28 mouse cellular contexts compared by ENCODE assay signal in the genomic region with DNA sequence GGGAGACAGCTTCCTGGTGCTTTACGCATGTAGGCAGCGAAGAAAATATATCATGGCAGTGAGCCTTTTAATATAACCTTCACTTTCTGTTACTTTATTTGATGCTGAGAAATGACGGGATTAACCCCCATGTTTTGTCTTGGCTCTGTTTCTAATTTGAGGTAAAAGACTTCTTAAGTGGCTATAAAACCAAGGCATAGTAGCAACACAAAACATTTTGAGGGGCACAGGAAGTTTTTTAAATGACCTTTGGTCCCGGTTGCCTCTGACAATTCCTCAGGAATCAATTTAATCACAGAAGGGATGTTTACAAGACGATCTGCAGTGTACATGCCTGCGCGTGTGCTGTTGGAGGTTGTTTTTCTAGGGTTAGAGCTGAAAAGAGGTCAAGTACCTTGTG. TPM values are rescaled to one million over a fixed set of nuclear protein-coding genes. Genes with fewer than 3 reads are reported as not detected.
DNase-seq lines count a peak whose midpoint lies in the region; ATAC-seq and TF ChIP-seq lines count a peak whose summit lies in the region.
"Had no signal": no experiment of that assay in that cellular context is flagged by ENCODE, and none has a peak within 500 bp of the region (broad histone marks: within the 10 kb centered on the region; RNA-seq: fewer than 3 reads in every experiment).

No protein-coding gene starts in this region.

- no peaks in the 10 kb centered on the region for H3K36me3 ChIP-seq in lung, embryonic 14.5 days (ENCODE audit: insufficient read depth)
- H3K36me3 ChIP-seq: G1E; hindbrain, embryonic 10.5 days; hindbrain, embryonic 15.5 days; liver, embryonic 15.5 days; midbrain, embryonic 10.5 days; neural tube, embryonic 12.5 days had no signal

- peak; percentile 23 for DNase-seq in lung, embryonic 14.5 days
- no peak for DNase-seq in lung, postnatal 4 days
- DNase-seq in embryo, embryonic 9.5 days (ENCODE audit: extremely low spot score) = peak; percentile 19
- peak; percentile 64 for DNase-seq in forelimb bud, embryonic 11.5 days (ENCODE audit: low read depth, low spot score)
- DNase-seq in mesoderm, embryonic 11.5 days (ENCODE audit: low read depth, low spot score) = peak; percentile 25
- no peak for DNase-seq in kidney, adult 8-10 months
- DNase-seq in layer of hippocampus, adult 11-12 months (ENCODE audit: low spot score) = no peak
- no peak for DNase-seq in gastrocnemius, postnatal 4 days (ENCODE audit: low spot score in 2 of 2)
- DNase-seq: adrenal gland, adult 8-10 months; cerebellum, adult 8-10 months; cerebellum, postnatal 36 days; gastrocnemius, postnatal 36 days; heart, adult 2 months; heart, postnatal 14 days; kidney, adult 18-20 months; liver; lung, postnatal 10 days; right cerebral cortex, postnatal 4 days had no signal

- H3K27me3 ChIP-seq in lung, embryonic 14.5 days (ENCODE audit: insufficient read depth, low read length) = no peaks in the 10 kb centered on the region
- H3K27me3 ChIP-seq: forebrain, embryonic 13.5 days; hindbrain, embryonic 15.5 days; liver, embryonic 15.5 days; neural tube, embryonic 12.5 days had no signal

- no peak for TF ChIP-seq CTCF in lung, embryonic 14.5 days (IDR thresholded peaks at IDR 0.05; ENCODE audit: low read depth)

- no peaks in the 10 kb centered on the region for H3K4me1 ChIP-seq in lung, embryonic 14.5 days (ENCODE audit: insufficient read depth)
- H3K4me1 ChIP-seq: forebrain, embryonic 13.5 days; hindbrain, embryonic 15.5 days; liver, embryonic 15.5 days; neural tube, embryonic 12.5 days had no signal

- no peak overlapping the region for H3K27ac ChIP-seq in lung, embryonic 14.5 days (ENCODE audit: low read depth)
- H3K27ac ChIP-seq: forebrain, embryonic 13.5 days; heart, adult 2 months; hindbrain, embryonic 10.5 days; hindbrain, embryonic 15.5 days; liver, embryonic 15.5 days; midbrain, embryonic 10.5 days; neural tube, embryonic 12.5 days; stomach, postnatal 0 days had no signal

- 36% methylated on average over 7 of the region's 7 CpGs for WGBS in lung, embryonic 14.5 days

- no peaks in the 10 kb centered on the region for H3K9me3 ChIP-seq in lung, embryonic 14.5 days (ENCODE audit: low read depth, low read length)
- H3K9me3 ChIP-seq: forebrain, embryonic 13.5 days; hindbrain, embryonic 10.5 days; hindbrain, embryonic 15.5 days; liver, embryonic 15.5 days; midbrain, embryonic 10.5 days; neural tube, embryonic 12.5 days had no signal

- ATAC-seq in lung, embryonic 14.5 days (ENCODE audit: insufficient read depth) = no peak
- ATAC-seq: forebrain, embryonic 13.5 days had no signal

- no peak overlapping the region for H3K9ac ChIP-seq in lung, embryonic 14.5 days
- H3K9ac ChIP-seq: forebrain, embryonic 13.5 days; hindbrain, embryonic 15.5 days; liver, embryonic 15.5 days; neural tube, embryonic 12.5 days had no signal

- no peak overlapping the region for H3K4me3 ChIP-seq in lung, embryonic 14.5 days (ENCODE audit: low read depth, low read length)
- H3K4me3 ChIP-seq: forebrain, embryonic 13.5 days; heart, adult 2 months; hindbrain, embryonic 10.5 days; hindbrain, embryonic 15.5 days; liver, embryonic 15.5 days; midbrain, embryonic 10.5 days; myocyte; neural tube, embryonic 12.5 days had no signal

- no peak overlapping the region for H3K4me2 ChIP-seq in lung, embryonic 14.5 days
- H3K4me2 ChIP-seq: forebrain, embryonic 13.5 days; hindbrain, embryonic 15.5 days; liver, embryonic 15.5 days; neural tube, embryonic 12.5 days had no signal

RNA-seq across cellular contexts. Expression of gene Kcnj16, which starts 11.2 kb away (rescaled TPM):
- polyA plus RNA-seq in lung, embryonic 14.5 days (2014; fragmentation: Nextera tagmentation; extraction: Ambion mirVana) = not detected in 2 replicates
- not detected for total RNA-seq in gastrocnemius, postnatal 4 days (2021)
- total RNA-seq: G1E; gastrocnemius, postnatal 36 days had no signal
- polyA plus RNA-seq: forebrain, embryonic 13.5 days; G1E; heart, adult 2 months; heart, embryonic 14.5 days; hindbrain, embryonic 10.5 days; midbrain, embryonic 10.5 days had no signal

Comparison
In these comparisons a context has a peak if more than half of its experiments do, and no peak if none do; other contexts are left out.
1. DNase-seq: peak in lung, embryonic 14.5 days (single experiment), embryo, embryonic 9.5 days (single experiment), forelimb bud, embryonic 11.5 days (single experiment) and mesoderm, embryonic 11.5 days (single experiment); none in lung, postnatal 4 days (0 of 2), kidney, adult 8-10 months (0 of 2), layer of hippocampus, adult 11-12 months (single experiment) and gastrocnemius, postnatal 4 days (0 of 2).